Mouse (Mus musculus) G1E (cell line): Measurements from ENCODE around the gene Kif3b.

Source experiments
- CTCF ChIP-seq: IDR thresholded peaks from 2 replicates; pipeline ENCODE4 v1.5.1; 2012; ENCODE audit warnings: low read depth, low read length, inconsistent platforms, mixed read lengths
- GATA1 ChIP-seq: IDR thresholded peaks from 2 replicates; pipeline ENCODE4 v1.6.1; 2012; ENCODE audit warnings: borderline replicate concordance, low read length, inconsistent platforms, mixed read lengths
- GATA2 ChIP-seq: IDR thresholded peaks from 2 replicates; pipeline ENCODE4 v1.6.1; 2012; ENCODE audit warnings: low read depth, low read length, inconsistent platforms, borderline replicate concordance
- POLR2AphosphoS5 ChIP-seq: IDR thresholded peaks from 2 replicates; pipeline ENCODE4 v1.6.1; 2012; ENCODE audit warnings: low read depth, low read length, inconsistent platforms; ENCODE audit not compliant: insufficient replicate concordance
- TAL1 ChIP-seq: conservative IDR thresholded peaks from 2 replicates; pipeline ENCODE4 v1.6.1; 2012; ENCODE audit warnings: low read depth, low read length, inconsistent platforms, mixed read lengths

- TF ChIP-seq CTCF (no peak), GATA1 (no peak), TAL1 (no peak), GATA2 (no peak), POLR2AphosphoS5 (no peak)
These were observed 32.0 kb upstream of the Kif3b start for GRCm38 (mm10) chr2:153259030-153259863.
